Mouse (Mus musculus): ENCODE measurements around the gene Gpr1.
"Not testable (repeated sequence)": the region's sequence is repeated elsewhere in the genome, so short reads cannot be mapped to it uniquely, and the experiment has no call there.

Gene Gpr1

GRCm38 (mm10) chr1:63180575-63180974, 33.8 kb downstream of the Gpr1 start:
- DNase-seq (ENCODE audit: low read depth, low spot score), result not testable (repeated sequence)

- no peak for DNase-seq (ENCODE audit: low read depth, low spot score)
These were observed 34.2 kb downstream of the Gpr1 start for GRCm38 (mm10) chr1:63180122-63180521.

DNA sequence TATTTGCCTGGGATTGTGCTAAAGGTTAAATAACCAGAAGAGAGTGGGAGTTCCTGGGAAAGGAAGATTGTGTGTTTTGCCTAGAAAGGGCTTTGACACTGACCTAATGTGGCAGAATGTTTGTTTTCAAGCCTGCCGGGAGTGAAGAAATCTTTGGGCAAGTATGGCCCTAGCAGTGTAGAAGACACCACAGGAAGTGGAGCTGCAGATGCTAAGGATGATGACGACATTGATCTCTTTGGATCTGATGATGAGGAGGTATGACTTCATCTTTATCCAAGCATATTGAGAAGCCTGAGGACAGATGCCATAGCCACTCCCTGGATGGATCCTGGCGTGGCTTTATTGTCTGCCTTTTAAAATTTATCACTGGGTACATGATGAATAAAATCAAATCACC, 36.0 kb downstream of the Gpr1 start:
- DNase-seq (ENCODE audit: low read depth, low spot score), result no peak

DNA sequence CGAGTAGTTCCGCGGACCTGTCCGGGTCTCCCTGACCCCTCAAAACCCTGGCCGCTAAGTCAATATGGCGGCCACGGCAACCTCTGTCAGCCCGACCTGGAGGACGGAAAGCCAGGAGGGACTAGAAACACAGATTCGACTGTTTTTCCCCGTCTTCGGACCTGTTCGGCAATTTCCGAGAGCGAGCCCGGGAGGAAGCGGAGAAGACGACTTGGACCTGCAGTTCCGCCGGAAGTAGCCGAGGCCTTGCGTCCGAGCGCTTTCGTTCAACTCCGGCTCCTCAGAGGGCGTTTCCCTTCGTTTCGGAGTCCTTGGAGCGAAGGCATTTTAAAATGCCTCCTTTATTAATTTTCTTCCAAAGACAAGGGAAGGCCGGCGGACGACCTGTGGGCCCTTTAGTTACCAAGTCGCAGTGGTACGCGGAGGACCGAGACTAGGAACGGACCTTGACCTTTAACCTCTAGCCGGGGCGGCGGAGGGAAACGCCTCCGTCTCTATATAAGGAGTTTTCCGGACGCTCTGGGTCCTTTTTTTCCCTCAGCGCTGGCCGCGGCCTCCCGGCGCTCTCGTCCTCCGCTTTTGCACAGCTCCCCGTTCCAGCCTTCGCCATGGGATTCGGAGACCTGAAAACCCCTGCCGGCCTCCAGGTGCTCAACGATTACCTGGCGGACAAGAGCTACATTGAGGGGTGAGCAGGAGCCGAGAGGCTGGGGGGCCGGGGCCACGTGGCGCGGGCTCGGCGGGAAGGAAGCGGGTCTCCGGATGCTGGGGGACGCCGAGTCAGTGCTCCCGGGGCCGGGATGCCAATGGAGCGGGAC, 37.5 kb downstream of the Gpr1 start, which contains the start of the genes Eef1b2 and Ndufs1:
Gene Eef1b2 (plus strand): TSS at position 222 of the 818 bp plus-strand sequence.
Gene Ndufs1 (minus strand): TSS at position 230 of the 818 bp plus-strand sequence.
- DNase-seq (ENCODE audit: low read depth, low spot score), result peak; percentile 86

DNA sequence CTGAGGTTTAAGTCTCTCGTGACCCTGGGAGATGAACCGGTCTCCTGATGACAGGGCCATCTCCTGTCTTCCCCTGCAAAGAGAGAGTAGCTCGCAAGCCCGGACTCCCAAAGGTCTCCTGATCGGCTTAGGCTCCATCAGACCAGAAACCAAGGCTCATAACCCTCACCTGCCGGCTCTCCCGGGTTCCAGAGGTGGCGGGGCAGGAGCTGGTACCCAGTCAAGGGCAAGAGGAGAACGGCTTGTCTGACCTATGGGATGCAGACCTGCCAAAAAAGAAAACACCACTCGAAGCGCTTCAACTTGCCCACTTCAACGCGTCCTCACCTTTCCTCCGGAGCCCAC, 38.1 kb downstream of the Gpr1 start:
- no peak for DNase-seq (ENCODE audit: low read depth, low spot score)

GRCm38 (mm10) chr1:63175853-63176252, 38.5 kb downstream of the Gpr1 start:
- DNase-seq (ENCODE audit: low read depth, low spot score), result peak; percentile 34

GRCm38 (mm10) chr1:63168638-63169037, 45.7 kb downstream of the Gpr1 start:
- no peak for DNase-seq (ENCODE audit: low read depth, low spot score)

DNA sequence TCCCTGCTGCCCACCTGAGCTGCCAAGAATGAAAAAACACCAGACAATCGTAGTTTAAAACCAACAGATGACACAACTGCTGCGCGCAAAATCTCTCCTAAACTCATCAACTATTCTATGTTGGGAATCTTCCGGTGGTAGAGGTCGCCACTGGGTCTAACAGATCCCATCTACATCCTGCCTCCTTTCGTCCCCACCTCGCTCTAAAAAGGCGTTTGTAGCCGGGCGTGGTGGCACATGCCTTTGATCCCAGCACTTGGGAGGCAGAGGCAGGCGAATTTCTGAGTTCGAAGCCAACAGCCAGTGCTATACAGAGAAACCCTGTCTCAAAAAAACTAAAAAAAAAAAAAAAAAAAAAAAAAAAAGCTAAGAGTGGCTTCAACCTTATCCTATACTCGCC, 74.1 kb downstream of the Gpr1 start:
- DNase-seq (ENCODE audit: low read depth, low spot score), result no peak

DNA sequence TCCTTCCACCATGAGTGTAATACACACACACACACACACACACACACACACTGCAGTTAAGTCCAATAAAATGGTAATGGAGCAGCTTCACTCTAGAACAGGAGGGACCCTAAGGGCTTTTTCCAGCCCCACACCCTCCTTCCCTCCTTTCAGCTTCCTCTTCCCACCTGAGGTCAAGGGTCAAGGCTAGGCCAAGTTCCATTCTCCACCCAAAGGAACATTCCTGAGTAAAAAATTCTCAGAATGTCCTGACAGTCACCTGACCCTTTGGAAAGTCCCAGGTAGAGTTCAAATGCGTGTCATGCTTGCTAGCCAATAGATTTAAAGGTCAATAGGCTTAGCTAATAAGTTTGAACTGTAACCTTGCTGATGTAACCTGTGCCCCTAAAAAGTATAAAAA, 75.8 kb downstream of the Gpr1 start:
- DNase-seq (ENCODE audit: low read depth, low spot score), result not testable (repeated sequence)

DNA sequence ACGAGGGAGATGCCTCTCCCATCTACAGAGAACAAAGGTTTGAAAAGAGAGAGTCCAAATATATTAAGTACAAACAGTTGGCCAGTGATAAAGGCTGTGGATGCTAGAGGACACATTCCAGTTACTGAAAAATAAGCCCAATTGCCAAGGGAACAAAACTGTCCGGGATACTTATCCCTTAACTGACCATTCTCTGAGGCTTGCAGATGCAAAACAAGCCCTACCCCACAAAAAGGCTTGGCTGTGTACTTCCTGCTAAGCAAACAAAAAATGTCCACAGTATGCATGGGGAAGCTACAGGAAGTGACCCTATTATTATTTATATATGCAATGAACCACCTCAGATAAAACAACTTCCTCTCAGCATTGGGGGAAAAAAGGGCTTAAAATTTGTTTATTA, 76.4 kb downstream of the Gpr1 start:
- DNase-seq (ENCODE audit: low read depth, low spot score), result no peak

DNA sequence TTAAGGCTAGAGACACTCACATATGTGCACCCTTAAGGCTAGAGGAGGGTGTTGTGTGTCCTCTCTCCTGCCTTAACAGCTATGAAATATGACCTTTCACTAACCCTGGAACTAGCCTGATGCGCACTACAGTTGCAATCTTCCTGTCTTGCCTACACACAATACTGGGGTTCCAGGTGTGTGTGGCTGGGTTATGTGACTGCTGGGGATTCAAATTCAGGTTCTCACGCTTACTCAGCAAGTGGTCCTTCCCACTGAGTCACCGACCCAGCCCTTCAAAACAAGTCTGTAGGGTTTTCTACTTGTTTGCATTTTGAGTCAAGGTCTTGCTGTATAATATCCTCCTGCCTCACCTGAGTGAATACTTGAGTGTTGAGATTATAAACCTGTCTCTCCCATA, 79.8 kb downstream of the Gpr1 start:
- DNase-seq (ENCODE audit: low read depth, low spot score), result no peak

Data from c-Kit-negative CD71-positive TER-119-positive erythroid progenitor cells, embryonic 14.5 days (primary cell).